Mouse (Mus musculus) G1E-ER4 (cell line): ENCODE results near the gene B3gnt4. TPM values are rescaled to one million over a fixed set of nuclear protein-coding genes. Genes with fewer than 3 reads are reported as not detected.

Experiments used
- GATA1 ChIP-seq: IDR thresholded peaks from one replicate; pipeline ENCODE4 v1.8.0; 2012; ENCODE audit warnings: low read length, inconsistent platforms
- polyA plus RNA-seq: library from polyadenylated mRNA; stranded (reverse); fragments of >175 nt; gene quantifications from 2 replicates; pipeline ENCODE4 v1.2.3, GENCODE M21; 2012

Gene B3gnt4
- polyA plus RNA-seq, result not detected in 2 replicates

DNA sequence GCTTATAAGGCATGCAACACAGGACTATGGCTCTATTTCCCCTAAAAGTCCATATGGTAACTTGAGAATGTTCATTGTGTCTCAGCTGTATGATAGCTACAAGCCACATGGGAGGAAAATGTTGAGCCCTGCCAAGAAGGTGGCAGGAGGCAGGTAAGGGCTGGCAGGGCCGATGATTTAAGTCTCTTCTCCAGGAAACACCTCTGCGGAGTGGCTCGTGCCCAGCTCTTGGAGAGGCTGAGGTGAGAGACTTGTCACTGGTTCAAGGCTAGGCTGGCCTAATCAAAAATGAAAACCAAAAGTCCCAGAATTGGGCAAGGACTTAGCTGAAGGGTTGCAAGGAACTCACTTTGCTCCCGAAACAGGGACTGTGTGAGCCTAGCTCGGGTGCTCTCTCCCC lies at the start of gene B3gnt4:
Gene B3gnt4, plus strand, starts transcription at position 301 of the 400 bp plus-strand sequence.
- no peak for TF ChIP-seq GATA1

- TF ChIP-seq GATA1, result peak; percentile 26
These were observed 48.8 kb upstream of the B3gnt4 start for GRCm38 (mm10) chr5:123461420-123461819.

- no peak for TF ChIP-seq GATA1
These were observed 45.6 kb upstream of the B3gnt4 start for GRCm38 (mm10) chr5:123464638-123465037.

- no peak for TF ChIP-seq GATA1
These were observed 39.4 kb upstream of the B3gnt4 start for GRCm38 (mm10) chr5:123470784-123471400.

- TF ChIP-seq GATA1, result no peak
These were observed 36.4 kb upstream of the B3gnt4 start for GRCm38 (mm10) chr5:123473817-123474216.

DNA sequence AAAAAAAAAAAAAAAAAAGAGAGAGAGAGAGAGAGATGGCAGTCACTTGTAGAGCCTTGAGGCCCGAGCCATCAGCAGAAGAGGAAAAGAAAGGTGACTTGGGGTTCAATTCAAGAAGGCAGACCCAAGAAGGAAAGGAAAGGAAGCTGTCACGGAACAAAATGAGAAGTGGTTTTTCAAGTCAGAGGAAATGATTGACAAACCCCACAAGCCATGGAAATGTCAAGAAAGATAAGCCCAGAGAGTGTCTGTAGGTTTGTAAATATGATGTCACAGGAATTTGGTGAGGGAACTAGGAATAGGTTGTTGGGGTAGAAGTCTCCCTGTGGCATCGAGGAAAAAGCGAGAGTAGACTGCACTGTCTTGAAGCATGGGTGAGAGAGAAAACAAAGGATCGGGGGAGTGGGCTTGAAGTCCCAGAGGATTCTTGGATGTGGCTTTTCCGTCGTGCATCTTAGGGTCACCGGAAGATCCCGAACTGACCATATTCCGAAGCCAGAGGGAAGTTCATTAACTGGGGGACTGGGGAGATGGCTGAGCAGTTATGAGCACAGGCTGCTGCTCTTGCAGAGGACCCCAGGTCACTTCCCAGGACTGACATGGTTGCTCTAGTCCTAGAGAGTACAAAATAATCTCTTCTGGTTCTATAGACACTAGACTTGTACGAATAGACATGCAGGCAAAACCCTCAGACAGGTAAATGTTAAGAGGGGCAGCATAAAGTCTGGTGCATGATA lies 22.4 kb upstream of the B3gnt4 start:
- TF ChIP-seq GATA1, result no peak

DNA sequence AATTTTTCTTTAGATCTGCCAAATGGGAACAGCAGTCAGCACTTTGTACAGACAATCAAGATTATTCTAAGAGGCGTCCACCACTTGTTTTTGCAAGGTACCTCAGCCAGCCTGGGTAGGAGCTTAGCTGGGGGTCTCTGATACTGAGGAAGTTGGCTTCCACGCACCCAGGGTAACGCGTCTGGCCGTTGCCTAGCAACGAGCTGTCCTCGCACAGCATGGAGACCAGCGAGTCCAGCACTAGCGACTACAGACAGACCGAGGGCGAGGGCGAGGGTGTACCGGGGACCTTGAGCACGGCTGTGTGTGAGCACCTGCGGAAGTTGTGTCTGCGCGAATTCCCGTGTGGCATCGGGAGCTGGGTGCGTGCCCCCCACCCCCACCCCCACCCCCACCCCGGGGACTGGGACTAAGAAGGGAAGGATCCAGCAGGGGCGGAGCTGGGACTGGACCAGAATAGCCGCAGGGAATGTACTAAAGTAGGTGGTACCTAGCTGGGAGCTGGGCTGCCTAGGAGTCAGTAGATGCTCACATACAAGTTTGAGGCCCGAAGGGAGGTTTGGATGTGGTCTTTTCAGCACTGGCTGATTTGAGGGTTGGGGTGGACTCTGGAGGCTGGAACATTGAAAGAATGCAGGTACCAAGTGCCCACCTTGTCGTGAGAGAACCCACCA lies 21.0 kb upstream of the B3gnt4 start, which contains the start of the genes Lrrc43 and Il31:
Gene Lrrc43, plus strand, starts transcription at position 194 of the 674 bp plus-strand sequence.
Gene Il31, minus strand, starts transcription at position 378 of the 674 bp plus-strand sequence.
- no peak for TF ChIP-seq GATA1

GRCm38 (mm10) chr5:123489935-123490334 lies 20.3 kb upstream of the B3gnt4 start:
- TF ChIP-seq GATA1, result no peak

- no peak for TF ChIP-seq GATA1
These were observed 10.5 kb upstream of the B3gnt4 start for GRCm38 (mm10) chr5:123499717-123500116.

DNA sequence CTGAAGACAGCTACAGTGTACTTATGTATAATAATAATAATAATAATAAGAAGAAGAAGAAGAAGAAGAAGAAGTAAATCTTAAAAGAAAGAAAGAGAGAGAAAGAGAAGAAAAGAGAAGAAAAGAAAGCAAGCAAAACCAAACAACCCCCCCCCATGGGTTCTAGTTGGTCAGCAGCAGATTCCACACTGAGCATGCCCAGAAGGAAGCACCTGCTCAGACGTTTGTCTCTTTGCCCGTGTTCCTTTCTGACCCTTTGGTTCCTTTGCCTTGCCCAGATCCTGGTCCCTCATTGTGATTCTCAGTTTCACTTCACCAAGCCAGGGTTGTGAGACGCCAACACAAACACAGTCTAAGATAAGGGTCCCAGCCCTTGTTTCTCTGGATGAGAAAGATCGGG lies 8.3 kb upstream of the B3gnt4 start:
- TF ChIP-seq GATA1, result no peak

DNA sequence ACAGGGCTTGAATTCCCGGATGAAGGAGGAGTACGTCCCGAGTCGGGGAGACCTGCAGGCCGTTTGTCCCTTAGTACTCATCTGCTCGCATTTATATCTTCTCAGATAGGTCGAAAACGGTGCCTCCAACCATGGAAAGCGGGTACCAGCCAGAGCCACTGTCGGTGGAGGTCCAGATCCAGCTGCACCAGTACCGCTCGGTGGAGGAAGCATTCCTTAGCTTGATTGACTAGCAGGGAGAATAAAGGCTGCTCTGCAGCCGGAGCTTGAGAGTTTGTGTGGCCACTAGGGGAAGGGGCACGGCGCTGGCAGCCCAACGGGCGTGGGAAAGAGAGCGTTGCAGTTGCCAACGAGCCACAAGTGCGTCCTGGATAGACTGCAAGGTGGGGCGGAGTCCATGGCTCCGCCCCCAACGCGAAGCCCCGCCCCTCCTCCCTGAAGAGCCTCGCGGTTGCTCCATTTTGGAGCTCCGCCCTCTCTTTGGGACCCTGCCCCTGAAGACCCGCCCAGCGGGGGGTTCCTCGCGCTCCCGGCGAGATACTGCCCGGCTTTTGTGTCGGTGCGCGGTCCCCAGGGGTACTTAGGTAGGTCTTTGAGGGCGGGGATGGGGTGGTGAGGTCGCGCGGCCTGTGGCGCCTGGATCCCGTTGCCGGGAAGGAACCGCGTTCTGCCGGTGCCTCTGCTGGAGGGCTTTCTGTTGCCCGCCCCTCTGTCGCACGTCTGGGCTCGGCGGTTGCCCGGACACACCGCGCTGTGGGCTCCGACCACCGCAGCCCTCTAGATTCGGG lies 2.1 kb upstream of the B3gnt4 start:
- TF ChIP-seq GATA1, result no peak

- TF ChIP-seq GATA1, result no peak
These were observed 1.3 kb upstream of the B3gnt4 start for GRCm38 (mm10) chr5:123508921-123509320.

GRCm38 (mm10) chr5:123512102-123512501 lies 1.8 kb downstream of the B3gnt4 start:
- no peak for TF ChIP-seq GATA1

DNA sequence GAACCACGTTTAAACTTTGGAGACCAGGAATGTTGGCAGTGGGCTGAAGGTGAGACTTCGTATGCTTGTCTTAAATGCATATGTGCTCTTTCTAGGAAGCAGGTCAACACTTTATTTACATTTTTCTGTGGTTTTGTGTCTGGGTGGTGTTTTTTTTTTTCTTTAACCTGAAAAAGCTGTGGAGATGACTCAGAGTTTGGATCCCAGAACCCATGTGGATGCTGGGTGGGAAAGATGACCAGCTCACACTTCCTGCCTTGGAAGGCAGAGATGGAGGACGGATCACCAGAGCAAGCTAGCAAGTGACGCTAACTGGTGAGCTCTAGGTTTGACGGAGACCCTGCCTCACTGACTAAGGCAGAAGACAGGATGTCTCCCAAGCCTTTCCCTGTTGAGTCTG lies 4.6 kb downstream of the B3gnt4 start:
- no peak for TF ChIP-seq GATA1

GRCm38 (mm10) chr5:123520666-123521065 lies 10.4 kb downstream of the B3gnt4 start:
- no peak for TF ChIP-seq GATA1
